Mouse (Mus musculus): ENCODE results near the gene Nmi. TPM values are rescaled to one million over a fixed set of nuclear protein-coding genes. Genes with fewer than 3 reads are reported as not detected.
"Not testable (repeated sequence)": the region's sequence is repeated elsewhere in the genome, so short reads cannot be mapped to it uniquely, and the experiment has no call there.

The Nmi gene
- 7.8 and 9.9 TPM in 2 replicates for polyA plus RNA-seq (2016; fragmentation: Nextera tagmentation; extraction: Ambion mirVana)

- Histone ChIP-seq H3K9ac (peak within 1 kb of the TSS; percentile 68), H3K4me2 (replicated peaks) (peak within 1 kb of the TSS; percentile 75), H3K9me3 (replicated peaks) (no peaks in the 10 kb centered on the region), H3K36me3 (no peaks in the 10 kb centered on the region), H3K27me3 (no peaks in the 10 kb centered on the region), H3K4me1 (no peaks in the 10 kb centered on the region), H3K27ac (0 out of 2 replicates have a peak within 1 kb of the TSS, but pooled peaks have one; percentile 5), H3K4me3 (peak within 1 kb of the TSS; percentile 58)
- WGBS, result 78% methylated on average over 9 of the region's 9 CpGs
- ATAC-seq (ENCODE audit: low FRiP score), result no peak
Measured at GRCm38 (mm10) chr2:51973410-51973968, at the start of gene Nmi. Gene Nmi (minus strand): TSS chr2:51973494.

- no peaks in the 10 kb centered on the region for H3K27me3 ChIP-seq
- peaks cover 8% of the 10 kb centered on the region for H3K4me1 ChIP-seq
- no peak overlapping the region; the same call in 1 of the 2 replicates for H3K4me2 ChIP-seq (replicated peaks)
- H3K27ac ChIP-seq, result no peak overlapping the region
- H3K4me3 ChIP-seq, result no peak overlapping the region
- no peak overlapping the region for H3K9ac ChIP-seq
- 22% methylated on average over 7 of the region's 7 CpGs for WGBS
- no peaks in the 10 kb centered on the region for H3K9me3 ChIP-seq (replicated peaks)
- H3K36me3 ChIP-seq, result no peaks in the 10 kb centered on the region
- no peak for ATAC-seq (ENCODE audit: low FRiP score)
Measured at GRCm38 (mm10) chr2:52016361-52016760, 43.1 kb upstream of the Nmi start.

GRCm38 (mm10) chr2:52013306-52013820 lies 40.1 kb upstream of the Nmi start:
- H3K9ac ChIP-seq, result no peak overlapping the region
- H3K36me3 ChIP-seq, result no peaks in the 10 kb centered on the region
- no peak overlapping the region for H3K4me2 ChIP-seq (replicated peaks)
- no peaks in the 10 kb centered on the region for H3K27me3 ChIP-seq
- peaks cover 8% of the 10 kb centered on the region for H3K4me1 ChIP-seq
- H3K9me3 ChIP-seq (replicated peaks), result no peaks in the 10 kb centered on the region
- no peak overlapping the region for H3K4me3 ChIP-seq
- ATAC-seq (ENCODE audit: low FRiP score), result no peak
- H3K27ac ChIP-seq, result no peak overlapping the region
- 74% methylated on average over 9 of the region's 9 CpGs for WGBS

- not testable (repeated sequence) for H3K4me2 ChIP-seq (replicated peaks); H3K36me3 ChIP-seq; H3K9ac ChIP-seq; H3K4me1 ChIP-seq; H3K4me3 ChIP-seq; ATAC-seq (ENCODE audit: low FRiP score); H3K9me3 ChIP-seq (replicated peaks); H3K27me3 ChIP-seq; H3K27ac ChIP-seq
- WGBS, result 79% methylated on average over 3 of the region's 3 CpGs
Measured at GRCm38 (mm10) chr2:52011820-52012219, 38.5 kb upstream of the Nmi start.

GRCm38 (mm10) chr2:52006380-52006779 lies 33.1 kb upstream of the Nmi start:
- Histone ChIP-seq H3K27me3 (no peaks in the 10 kb centered on the region), H3K9me3 (replicated peaks) (no peaks in the 10 kb centered on the region), H3K36me3 (no peaks in the 10 kb centered on the region), H3K4me3 (no peak overlapping the region), H3K4me1 (no peaks in the 10 kb centered on the region), H3K4me2 (replicated peaks) (no peak overlapping the region), H3K27ac (no peak overlapping the region), H3K9ac (no peak overlapping the region)
- WGBS, result 68% methylated on average over 3 of the region's 3 CpGs
- no peak for ATAC-seq (ENCODE audit: low FRiP score)

GRCm38 (mm10) chr2:52002299-52002698 lies 29.0 kb upstream of the Nmi start:
- H3K4me1 ChIP-seq; H3K4me3 ChIP-seq; H3K9me3 ChIP-seq (replicated peaks); H3K9ac ChIP-seq; H3K4me2 ChIP-seq (replicated peaks); ATAC-seq (ENCODE audit: low FRiP score); H3K27me3 ChIP-seq; H3K27ac ChIP-seq; H3K36me3 ChIP-seq: not testable (repeated sequence)
- WGBS, result 93% methylated on average over 10 of the region's 10 CpGs

- 88% methylated on average over 8 of the region's 8 CpGs for WGBS
- Histone ChIP-seq H3K36me3 (no peaks in the 10 kb centered on the region), H3K9me3 (replicated peaks) (no peaks in the 10 kb centered on the region), H3K4me3 (no peak overlapping the region), H3K4me2 (replicated peaks) (no peak overlapping the region), H3K27ac (no peak overlapping the region), H3K9ac (no peak overlapping the region), H3K27me3 (no peaks in the 10 kb centered on the region), H3K4me1 (no peaks in the 10 kb centered on the region)
- no peak for ATAC-seq (ENCODE audit: low FRiP score)
Measured at GRCm38 (mm10) chr2:52001521-52001920, 28.2 kb upstream of the Nmi start.

GRCm38 (mm10) chr2:51999996-52000395 lies 26.7 kb upstream of the Nmi start:
- no peaks in the 10 kb centered on the region for H3K36me3 ChIP-seq
- no peak overlapping the region for H3K4me3 ChIP-seq
- H3K9me3 ChIP-seq (replicated peaks), result no peaks in the 10 kb centered on the region
- no peak overlapping the region for H3K9ac ChIP-seq
- no peaks in the 10 kb centered on the region for H3K27me3 ChIP-seq
- 65% methylated on average over 7 of the region's 7 CpGs for WGBS
- no peak for ATAC-seq (ENCODE audit: low FRiP score)
- no peaks in the 10 kb centered on the region for H3K4me1 ChIP-seq
- no peak overlapping the region for H3K27ac ChIP-seq
- H3K4me2 ChIP-seq (replicated peaks), result no peak overlapping the region

GRCm38 (mm10) chr2:51991447-51991846 lies 18.2 kb upstream of the Nmi start:
- H3K27me3 ChIP-seq, result no peaks in the 10 kb centered on the region
- H3K36me3 ChIP-seq, result no peaks in the 10 kb centered on the region
- no peak overlapping the region for H3K9ac ChIP-seq
- 92% methylated on average over 6 of the region's 6 CpGs for WGBS
- ATAC-seq (ENCODE audit: low FRiP score), result no peak
- H3K4me3 ChIP-seq, result no peak overlapping the region
- no peak overlapping the region for H3K27ac ChIP-seq
- no peaks in the 10 kb centered on the region for H3K4me1 ChIP-seq
- H3K4me2 ChIP-seq (replicated peaks), result no peak overlapping the region
- no peaks in the 10 kb centered on the region for H3K9me3 ChIP-seq (replicated peaks)

GRCm38 (mm10) chr2:51989559-51989958 lies 16.3 kb upstream of the Nmi start:
- Histone ChIP-seq H3K27me3 (no peaks in the 10 kb centered on the region), H3K4me3 (no peak overlapping the region), H3K9ac (no peak overlapping the region), H3K27ac (no peak overlapping the region), H3K4me1 (no peaks in the 10 kb centered on the region), H3K36me3 (no peaks in the 10 kb centered on the region), H3K4me2 (replicated peaks) (no peak overlapping the region), H3K9me3 (replicated peaks) (no peaks in the 10 kb centered on the region)
- WGBS, result 89% methylated on average over 2 of the region's 2 CpGs
- no peak for ATAC-seq (ENCODE audit: low FRiP score)

GRCm38 (mm10) chr2:51986695-51987094 lies 13.4 kb upstream of the Nmi start:
- Histone ChIP-seq H3K4me2 (replicated peaks) (no peak overlapping the region), H3K4me3 (no peak overlapping the region), H3K4me1 (0 out of 2 replicates have a peak, but pooled peaks cover under 1% of the 10 kb centered on the region), H3K27me3 (no peaks in the 10 kb centered on the region), H3K9ac (no peak overlapping the region), H3K27ac (no peak overlapping the region), H3K36me3 (no peaks in the 10 kb centered on the region), H3K9me3 (replicated peaks) (no peaks in the 10 kb centered on the region)
- WGBS, result 90% methylated on average over 5 of the region's 5 CpGs
- ATAC-seq (ENCODE audit: low FRiP score), result no peak

- Histone ChIP-seq H3K27ac (no peak overlapping the region), H3K27me3 (no peaks in the 10 kb centered on the region), H3K4me1 (0 out of 2 replicates have a peak, but pooled peaks cover 2% of the 10 kb centered on the region), H3K9ac (no peak overlapping the region), H3K36me3 (no peaks in the 10 kb centered on the region), H3K4me2 (replicated peaks) (no peak overlapping the region), H3K9me3 (replicated peaks) (no peaks in the 10 kb centered on the region), H3K4me3 (no peak overlapping the region)
- ATAC-seq (ENCODE audit: low FRiP score), result no peak
- 81% methylated on average over 9 of the region's 9 CpGs for WGBS
Measured at GRCm38 (mm10) chr2:51986157-51986556, 12.9 kb upstream of the Nmi start.

GRCm38 (mm10) chr2:51985241-51985640 lies 11.9 kb upstream of the Nmi start:
- Histone ChIP-seq H3K4me2 (replicated peaks) (no peak overlapping the region), H3K27ac (no peak overlapping the region), H3K4me1 (0 out of 2 replicates have a peak, but pooled peaks cover 2% of the 10 kb centered on the region), H3K9ac (no peak overlapping the region), H3K36me3 (no peaks in the 10 kb centered on the region), H3K9me3 (replicated peaks) (no peaks in the 10 kb centered on the region), H3K27me3 (no peaks in the 10 kb centered on the region), H3K4me3 (no peak overlapping the region)
- no peak for ATAC-seq (ENCODE audit: low FRiP score)
- WGBS, result 95% methylated on average over 10 of the region's 10 CpGs
